Mouse (Mus musculus) liver, embryonic 14.5 days (tissue): ENCODE measurements at regions not wholly inside any gene's neighbourhood (a gene's known extent, or its start where the extent isn't known, plus 50 kb on each side); places are given as distances from the start of the nearest gene placed in this dataset.

ENCODE experiments used
- CTCF ChIP-seq: IDR thresholded peaks from 2 replicates; pipeline ENCODE4 v1.5.1; 2016; ENCODE audit warnings: antibody characterized with exemption, low read depth, control low read depth
- EP300 ChIP-seq: IDR thresholded peaks from 2 replicates; pipeline ENCODE4 v1.6.1; 2016; ENCODE audit warnings: antibody characterized with exemption, low read depth

GRCm38 (mm10) chr12:113430340-113430739, 59.0 kb upstream of the Adam6b start:
- TF ChIP-seq CTCF (no peak), EP300 (no peak)
